Mouse (Mus musculus): ENCODE results near the gene Rbm12b1. TPM values are rescaled to one million over a fixed set of nuclear protein-coding genes. Genes with fewer than 3 reads are reported as not detected.
"Not testable (repeated sequence)": the region's sequence is repeated elsewhere in the genome, so short reads cannot be mapped to it uniquely, and the experiment has no call there.

Rbm12b1 gene
- total RNA-seq (2021) = 1 to 10 TPM; 3.5 to 6.9 TPM
- long read RNA-seq, experiment 1, partial matches to known transcripts = 1 of 4 reads
- long read RNA-seq, experiment 1, other reads (novel, unspliced or antisense) = 1 of 4 reads
- long read RNA-seq, experiment 2, partial matches to known transcripts = 0 of 1 reads
- long read RNA-seq, experiment 2, other reads (novel, unspliced or antisense) = 0 of 1 reads

GRCm38 (mm10) chr4:12140141-12140567, at the start of gene Rbm12b1:
Rbm12b1 (plus strand) TSS chr4:12140264.
- peak; percentile 58 for DNase-seq

GRCm38 (mm10) chr4:12140592-12141062, 563 bp downstream of the Rbm12b1 start:
- peak; percentile 6 for DNase-seq

- not testable (repeated sequence) for DNase-seq
Observed at GRCm38 (mm10) chr4:12141516-12141915, 1.5 kb downstream of the Rbm12b1 start.

GRCm38 (mm10) chr4:12147660-12148059, 7.6 kb downstream of the Rbm12b1 start:
- no peak for DNase-seq

GRCm38 (mm10) chr4:12170986-12171317, 30.9 kb downstream of the Rbm12b1 start:
- DNase-seq = no peak

GRCm38 (mm10) chr4:12171318-12172091, 31.4 kb downstream of the Rbm12b1 start, which contains the start of gene Fam92a:
Fam92a (minus strand) TSS chr4:12172015.
- peak; percentile 67 for DNase-seq

GRCm38 (mm10) chr4:12178992-12179391, 38.9 kb downstream of the Rbm12b1 start:
- DNase-seq = peak; percentile 54

Other genes starting within 250 kb of the Rbm12b1 start
- gene Gm10604, start 159.0 kb upstream of the Rbm12b1 start, total RNA-seq (2021) = not detected
- gene Rbm12b2, start 50.8 kb upstream of the Rbm12b1 start, total RNA-seq (2021) = 1 to 10 TPM; 4.8 to 8.1 TPM
- 10 to 100 TPM; 23.0 to 23.4 TPM for gene Fam92a, start 31.8 kb downstream of the Rbm12b1 start, total RNA-seq (2021)